Mouse (Mus musculus): ENCODE results near the gene Traf1. TPM values are rescaled to one million over a fixed set of nuclear protein-coding genes. Genes with fewer than 3 reads are reported as not detected.

Traf1 gene
- polyA plus RNA-seq, 1 experiment from 2014 or later, result 30.3 TPM

DNA sequence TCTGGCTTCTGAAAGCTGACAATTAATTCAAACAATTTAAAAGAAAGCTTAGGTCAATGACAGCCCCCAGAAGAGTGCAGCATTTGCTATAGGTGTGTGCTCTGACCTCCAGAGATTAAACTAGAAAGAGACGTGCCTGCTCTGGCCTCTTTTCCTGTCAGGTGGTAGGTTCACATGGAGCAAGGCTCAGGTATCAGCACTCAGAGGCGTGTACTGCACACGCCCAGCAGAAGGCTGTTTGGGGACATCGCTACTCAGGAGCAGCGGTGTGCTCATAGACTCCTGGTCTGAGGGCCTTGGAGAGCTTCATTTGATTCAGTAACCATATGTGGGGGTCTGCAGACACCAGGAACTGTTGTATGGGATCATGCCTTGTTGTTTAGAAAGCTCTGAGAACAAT is 34.3 kb downstream of the Traf1 start:
- no peak for ATAC-seq (ENCODE audit: low FRiP score, low TSS enrichment)
- Histone ChIP-seq H3K9me3 (ENCODE audit: low read length) (no peaks in the 10 kb centered on the region), H3K36me3 (ENCODE audit: insufficient read depth, low read length) (no peaks in the 10 kb centered on the region), H3K4me2 (replicated peaks; ENCODE audit: low read depth, low read length) (no peak overlapping the region), H3K27ac (ENCODE audit: low read length) (no peak overlapping the region), H3K27me3 (ENCODE audit: insufficient read depth, low read length) (no peaks in the 10 kb centered on the region), H3K4me1 (ENCODE audit: insufficient read depth, low read length) (no peaks in the 10 kb centered on the region), H3K4me3 (ENCODE audit: low read length) (no peak overlapping the region), H3K9ac (replicated peaks; ENCODE audit: low read length) (no peak overlapping the region)
- 60% methylated on average over 5 of the region's 5 CpGs for WGBS

DNA sequence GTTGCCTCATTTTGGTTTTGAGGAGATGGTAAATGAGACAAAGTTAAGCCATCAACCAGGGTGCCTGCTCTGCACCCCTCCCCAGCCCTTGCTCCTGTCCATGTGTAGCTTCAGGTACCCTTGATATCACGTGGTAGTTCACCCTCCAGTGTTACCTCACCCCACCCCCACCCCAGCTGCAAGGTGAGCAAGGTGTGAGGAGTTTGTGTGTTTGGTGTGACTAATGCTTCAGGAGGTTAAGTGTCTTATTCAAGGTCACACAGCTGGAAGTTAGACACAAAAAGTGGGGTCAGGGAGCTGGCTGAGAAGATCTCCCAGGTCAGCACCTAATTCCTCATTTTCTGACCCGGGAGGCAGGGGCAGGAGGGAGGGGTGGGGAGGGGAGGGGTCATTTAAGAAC is 38.8 kb downstream of the Traf1 start:
- no peak for ATAC-seq (ENCODE audit: low FRiP score, low TSS enrichment)
- WGBS, result 25% methylated on average over 2 of the region's 2 CpGs

DNA sequence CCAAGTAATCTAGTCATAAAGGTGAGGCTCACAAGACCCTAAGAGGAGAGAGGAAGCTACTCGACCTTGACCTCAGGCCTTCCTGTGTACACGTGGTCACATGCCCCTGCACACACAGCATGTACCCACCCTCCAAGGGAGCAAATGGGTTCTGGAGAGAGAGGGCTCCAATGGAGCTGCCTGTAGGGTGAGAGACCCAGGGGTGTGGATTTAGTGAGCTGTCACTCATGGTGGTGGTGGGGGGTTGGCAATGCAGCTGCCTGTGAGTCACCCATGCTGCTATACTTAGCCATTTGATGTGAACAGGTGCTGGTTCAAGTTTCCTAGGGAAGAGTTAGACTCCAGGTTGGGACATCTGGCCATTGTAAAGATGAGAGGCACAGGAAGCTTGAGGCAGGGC is 41.4 kb downstream of the Traf1 start:
- Histone ChIP-seq H3K27ac (ENCODE audit: low read length) (no peak overlapping the region), H3K27me3 (ENCODE audit: insufficient read depth, low read length) (no peaks in the 10 kb centered on the region), H3K9ac (replicated peaks; ENCODE audit: low read length) (no peak overlapping the region), H3K9me3 (ENCODE audit: low read length) (no peaks in the 10 kb centered on the region), H3K4me3 (ENCODE audit: low read length) (no peak overlapping the region), H3K36me3 (ENCODE audit: insufficient read depth, low read length) (no peaks in the 10 kb centered on the region), H3K4me2 (replicated peaks; ENCODE audit: low read depth, low read length) (no peak overlapping the region), H3K4me1 (ENCODE audit: insufficient read depth, low read length) (0 out of 2 replicates have a peak, but pooled peaks cover 1% of the 10 kb centered on the region)
- WGBS, result 39% methylated on average over 2 of the region's 2 CpGs
- ATAC-seq (ENCODE audit: low FRiP score, low TSS enrichment), result no peak

More for the DNA sequence above, 38.8 kb downstream of the Traf1 start:
- no peaks in the 10 kb centered on the region for H3K4me1 ChIP-seq (ENCODE audit: insufficient read depth, low read length)
- no peaks in the 10 kb centered on the region for H3K9me3 ChIP-seq (ENCODE audit: low read length)
- no peaks in the 10 kb centered on the region for H3K36me3 ChIP-seq (ENCODE audit: insufficient read depth, low read length)
- no peak overlapping the region for H3K4me2 ChIP-seq (replicated peaks; ENCODE audit: low read depth, low read length)
- H3K9ac ChIP-seq (replicated peaks; ENCODE audit: low read length), result no peak overlapping the region
- H3K27ac ChIP-seq (ENCODE audit: low read length), result no peak overlapping the region
- no peak overlapping the region for H3K4me3 ChIP-seq (ENCODE audit: low read length)
- H3K27me3 ChIP-seq (ENCODE audit: insufficient read depth, low read length), result no peaks in the 10 kb centered on the region

DNA sequence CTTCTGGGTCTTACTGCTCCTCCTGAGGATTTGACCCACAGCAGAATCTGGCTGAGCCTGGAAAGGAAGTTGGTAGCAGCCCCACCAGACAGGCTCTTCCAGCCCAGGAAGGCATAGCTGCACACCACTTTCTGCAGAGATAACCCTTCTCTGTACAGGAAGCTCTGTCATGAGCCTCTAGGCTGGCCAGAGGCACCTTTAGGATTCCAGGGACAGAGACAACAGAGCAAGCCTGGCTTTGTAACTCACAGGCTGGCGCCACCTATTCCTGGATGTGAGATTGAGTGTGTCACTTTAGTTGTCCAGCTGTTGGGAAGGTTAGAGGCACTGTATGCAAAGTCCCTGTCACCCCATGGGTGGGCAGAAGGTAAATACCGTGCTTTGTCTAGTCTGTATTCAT is 46.5 kb downstream of the Traf1 start:
- H3K4me3 ChIP-seq (ENCODE audit: low read length), result no peak overlapping the region
- no peak overlapping the region for H3K9ac ChIP-seq (replicated peaks; ENCODE audit: low read length)
- 0 out of 2 replicates have a peak, but pooled peaks have one; percentile 14 for ATAC-seq (ENCODE audit: low FRiP score, low TSS enrichment)
- no peaks in the 10 kb centered on the region for H3K9me3 ChIP-seq (ENCODE audit: low read length)
- no peak overlapping the region for H3K4me2 ChIP-seq (replicated peaks; ENCODE audit: low read depth, low read length)
- H3K4me1 ChIP-seq (ENCODE audit: insufficient read depth, low read length), result peaks cover 20% of the 10 kb centered on the region
- H3K27ac ChIP-seq (ENCODE audit: low read length), result peak overlapping the region; percentile 76; the same call in 1 of the 2 replicates
- WGBS, result 65% methylated on average over 2 of the region's 2 CpGs
- H3K36me3 ChIP-seq (ENCODE audit: insufficient read depth, low read length), result no peaks in the 10 kb centered on the region
- no peaks in the 10 kb centered on the region; the same call in 1 of the 2 replicates for H3K27me3 ChIP-seq (ENCODE audit: insufficient read depth, low read length)

DNA sequence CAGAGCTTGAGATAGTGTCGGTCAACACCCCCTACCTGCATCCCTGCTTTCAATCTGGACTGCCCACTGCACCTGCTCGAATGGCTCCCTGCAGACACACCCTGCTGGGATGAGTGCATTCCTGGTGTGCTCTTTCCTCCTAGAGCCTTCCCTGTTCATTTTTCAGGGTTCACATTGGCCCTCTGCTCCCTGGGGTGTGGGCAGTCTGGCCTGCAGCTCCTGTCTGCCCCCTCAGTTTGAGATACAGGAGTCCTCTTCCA is 46.8 kb downstream of the Traf1 start:
- H3K9ac ChIP-seq (replicated peaks; ENCODE audit: low read length), result no peak overlapping the region; the same call in 1 of the 2 replicates
- 13% methylated on average over 2 of the region's 2 CpGs for WGBS
- peak overlapping the region; percentile 76 for H3K4me3 ChIP-seq (ENCODE audit: low read length)
- no peaks in the 10 kb centered on the region; the same call in 1 of the 2 replicates for H3K27me3 ChIP-seq (ENCODE audit: insufficient read depth, low read length)
- H3K36me3 ChIP-seq (ENCODE audit: insufficient read depth, low read length), result 0 out of 2 replicates have a peak, but pooled peaks cover 3% of the 10 kb centered on the region
- ATAC-seq (ENCODE audit: low FRiP score, low TSS enrichment), result peak; percentile 28; the same call in 1 of the 2 replicates
- H3K9me3 ChIP-seq (ENCODE audit: low read length), result no peaks in the 10 kb centered on the region
- peaks cover 20% of the 10 kb centered on the region for H3K4me1 ChIP-seq (ENCODE audit: insufficient read depth, low read length)
- peak overlapping the region; percentile 76; the same call in 1 of the 2 replicates for H3K27ac ChIP-seq (ENCODE audit: low read length)
- peak overlapping the region; percentile 99; the same call in 1 of the 2 replicates for H3K4me2 ChIP-seq (replicated peaks; ENCODE audit: low read depth, low read length)

DNA sequence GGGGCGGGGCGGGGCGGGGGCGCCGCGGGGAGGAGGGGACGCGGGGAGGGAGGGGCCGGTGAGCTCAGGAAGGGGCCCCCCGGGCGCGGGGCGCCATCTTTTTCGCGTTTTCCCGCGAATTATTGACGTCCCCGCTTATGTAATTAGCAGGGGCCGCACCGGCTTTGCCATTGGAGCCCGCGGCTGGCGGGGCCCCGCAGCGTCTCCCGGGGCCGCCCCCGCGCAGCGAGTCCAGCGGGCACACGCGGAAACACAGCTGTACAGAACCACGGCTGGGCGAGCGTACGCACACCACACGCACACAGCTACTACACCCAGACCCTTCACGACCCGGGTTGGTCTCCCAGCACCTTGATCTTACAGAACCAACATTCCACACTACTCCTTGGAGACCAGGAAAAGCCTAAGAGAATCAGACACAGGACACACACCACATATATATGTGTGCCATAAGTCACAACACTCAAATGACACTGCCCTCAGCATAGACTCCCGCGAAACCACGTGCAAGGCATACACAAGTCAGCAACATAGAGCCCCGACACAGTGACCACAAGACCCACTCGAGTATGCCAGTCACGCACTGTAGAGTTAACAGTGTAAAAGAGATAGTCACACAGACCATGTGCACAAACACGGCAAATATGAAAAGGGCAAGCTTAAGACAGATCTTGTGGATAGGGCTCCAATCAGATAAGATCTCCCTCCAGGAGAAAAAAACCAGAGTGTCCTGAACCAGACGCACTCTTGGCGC is 47.3 kb downstream of the Traf1 start:
- 0 out of 2 replicates have a peak, but pooled peaks cover 4% of the 10 kb centered on the region for H3K36me3 ChIP-seq (ENCODE audit: insufficient read depth, low read length)
- H3K27ac ChIP-seq (ENCODE audit: low read length), result peak overlapping the region; percentile 76; the same call in 1 of the 2 replicates
- WGBS, result 3% methylated on average over 37 of the region's 50 CpGs
- H3K27me3 ChIP-seq (ENCODE audit: insufficient read depth, low read length), result no peaks in the 10 kb centered on the region; the same call in 1 of the 2 replicates
- peak; percentile 76 for ATAC-seq (ENCODE audit: low FRiP score, low TSS enrichment)
- H3K4me1 ChIP-seq (ENCODE audit: insufficient read depth, low read length), result peaks cover 20% of the 10 kb centered on the region
- H3K4me2 ChIP-seq (replicated peaks; ENCODE audit: low read depth, low read length), result peak overlapping the region; percentile 99
- H3K9ac ChIP-seq (replicated peaks; ENCODE audit: low read length), result peak overlapping the region; percentile 81
- no peaks in the 10 kb centered on the region for H3K9me3 ChIP-seq (ENCODE audit: low read length)
- peak overlapping the region; percentile 76 for H3K4me3 ChIP-seq (ENCODE audit: low read length)

DNA sequence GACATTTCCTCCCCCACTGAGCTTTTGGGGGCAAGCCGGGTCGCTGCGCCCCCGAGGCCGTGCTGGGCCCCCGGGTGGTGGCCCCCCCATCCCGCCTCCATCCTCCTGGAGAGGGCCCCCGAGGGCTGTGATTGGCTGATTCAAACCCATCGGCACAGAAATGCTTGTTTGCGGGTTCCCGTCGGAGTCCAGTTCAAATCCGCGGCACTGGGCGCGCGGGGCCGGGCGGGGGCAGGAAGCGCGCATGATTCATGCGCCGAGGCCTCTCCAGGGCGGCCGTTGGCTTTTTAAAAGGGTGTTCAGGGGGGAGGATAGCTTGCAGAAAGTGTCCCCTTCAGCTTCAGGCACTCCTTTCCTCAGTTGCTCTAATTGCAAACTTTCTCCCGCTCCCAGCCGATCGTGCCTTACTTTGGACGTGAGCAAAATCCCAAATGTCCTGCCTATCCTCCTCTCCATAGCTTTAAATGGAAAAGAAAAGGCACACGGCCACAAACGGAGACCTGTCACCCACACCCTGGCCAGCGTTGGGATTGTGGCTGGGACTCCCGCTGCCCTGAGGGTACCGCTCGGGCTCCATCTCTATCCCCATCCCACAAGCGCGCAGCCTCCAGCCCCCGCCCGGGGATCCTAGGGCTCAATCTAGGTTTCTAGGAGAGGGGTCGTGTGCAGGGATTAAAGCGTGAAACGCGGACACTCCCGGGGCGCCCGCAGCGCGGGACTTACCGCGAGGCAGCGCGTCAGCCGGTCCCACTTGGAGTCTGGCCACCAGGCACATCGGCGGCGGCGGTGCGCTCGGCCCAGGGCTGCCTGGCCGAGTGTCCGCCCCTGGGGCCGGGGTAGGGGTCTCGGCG is 48.1 kb downstream of the Traf1 start, which contains the start of gene Phf19:
TSS of gene Phf19 (minus strand) at position 809 of the 851 bp plus-strand sequence.
- Histone ChIP-seq H3K27ac (ENCODE audit: low read length) (peak within 1 kb of the TSS; percentile 79), H3K4me2 (replicated peaks; ENCODE audit: low read depth, low read length) (peak within 1 kb of the TSS; percentile 99)
- WGBS, result 1% methylated on average over 58 of the region's 64 CpGs

DNA sequence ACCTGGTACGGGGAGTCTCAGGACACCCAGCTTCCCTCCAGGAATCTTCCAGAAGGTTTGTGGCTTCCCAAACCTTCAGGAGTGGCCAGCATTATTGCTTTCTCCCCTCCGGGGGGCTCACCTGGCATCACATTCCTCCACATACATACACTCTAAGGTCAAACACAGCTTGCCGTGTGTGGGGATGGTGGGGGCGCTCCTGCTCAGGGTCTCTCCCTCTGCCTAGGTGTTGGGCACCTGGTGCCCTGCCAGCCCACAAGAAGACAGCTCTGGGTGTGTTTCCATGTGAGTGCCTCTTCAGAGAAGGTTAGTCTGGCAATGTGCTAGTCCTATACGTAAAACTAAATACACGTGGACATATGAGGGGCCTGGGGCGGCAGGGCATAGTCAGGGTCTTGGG is 49.0 kb downstream of the Traf1 start:
- peak overlapping the region; percentile 81 for H3K9ac ChIP-seq (replicated peaks; ENCODE audit: low read length)
- no peaks in the 10 kb centered on the region; the same call in 1 of the 2 replicates for H3K27me3 ChIP-seq (ENCODE audit: insufficient read depth, low read length)
- peaks cover 20% of the 10 kb centered on the region for H3K4me1 ChIP-seq (ENCODE audit: insufficient read depth, low read length)
- H3K4me2 ChIP-seq (replicated peaks; ENCODE audit: low read depth, low read length), result peak overlapping the region; percentile 99
- peak overlapping the region; percentile 79 for H3K27ac ChIP-seq (ENCODE audit: low read length)
- ATAC-seq (ENCODE audit: low FRiP score, low TSS enrichment), result 0 out of 2 replicates have a peak, but pooled peaks have one; percentile 6
- 25% methylated on average over 7 of the region's 7 CpGs for WGBS
- H3K4me3 ChIP-seq (ENCODE audit: low read length), result peak overlapping the region; percentile 76
- no peaks in the 10 kb centered on the region for H3K9me3 ChIP-seq (ENCODE audit: low read length)
- 0 out of 2 replicates have a peak, but pooled peaks cover 4% of the 10 kb centered on the region for H3K36me3 ChIP-seq (ENCODE audit: insufficient read depth, low read length)

More for the DNA sequence above, 48.1 kb downstream of the Traf1 start, which contains the start of gene Phf19:
- Histone ChIP-seq H3K4me1 (ENCODE audit: insufficient read depth, low read length) (peaks cover 20% of the 10 kb centered on the region), H3K9me3 (ENCODE audit: low read length) (no peaks in the 10 kb centered on the region), H3K36me3 (ENCODE audit: insufficient read depth, low read length) (0 out of 2 replicates have a peak, but pooled peaks cover 4% of the 10 kb centered on the region), H3K9ac (replicated peaks; ENCODE audit: low read length) (peak within 1 kb of the TSS; percentile 81), H3K4me3 (ENCODE audit: low read length) (peak within 1 kb of the TSS; percentile 76), H3K27me3 (ENCODE audit: insufficient read depth, low read length) (no peaks in the 10 kb centered on the region; the same call in 1 of the 2 replicates)
- ATAC-seq (ENCODE audit: low FRiP score, low TSS enrichment), result peak; percentile 44

DNA sequence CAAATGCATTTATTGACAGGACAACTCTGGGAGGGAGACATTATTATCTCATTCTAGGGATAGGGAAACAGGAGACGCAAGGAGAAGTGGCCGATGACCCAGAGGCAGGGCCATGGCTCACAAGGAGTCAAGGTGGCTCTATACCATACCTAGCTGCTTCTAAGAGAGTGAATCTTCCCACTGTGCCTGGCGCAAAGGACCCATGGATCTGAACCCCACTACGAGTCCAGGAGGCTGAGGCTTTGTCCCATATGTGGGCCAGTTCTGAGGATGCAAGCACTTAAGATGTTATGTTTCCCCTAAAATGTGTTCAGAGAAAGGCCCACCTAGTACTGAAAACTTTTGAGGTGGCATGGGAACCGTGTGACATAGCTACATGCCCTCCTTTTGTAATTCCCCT is 49.7 kb downstream of the Traf1 start:
- 62% methylated on average over 5 of the region's 5 CpGs for WGBS
- Histone ChIP-seq H3K4me3 (ENCODE audit: low read length) (peak overlapping the region; percentile 76), H3K9me3 (ENCODE audit: low read length) (no peaks in the 10 kb centered on the region), H3K9ac (replicated peaks; ENCODE audit: low read length) (no peak overlapping the region), H3K27me3 (ENCODE audit: insufficient read depth, low read length) (no peaks in the 10 kb centered on the region; the same call in 1 of the 2 replicates), H3K27ac (ENCODE audit: low read length) (no peak overlapping the region), H3K4me2 (replicated peaks; ENCODE audit: low read depth, low read length) (peak overlapping the region; percentile 99), H3K36me3 (ENCODE audit: insufficient read depth, low read length) (0 out of 2 replicates have a peak, but pooled peaks cover 4% of the 10 kb centered on the region), H3K4me1 (ENCODE audit: insufficient read depth, low read length) (peaks cover 20% of the 10 kb centered on the region)
- no peak for ATAC-seq (ENCODE audit: low FRiP score, low TSS enrichment)
